Mouse (Mus musculus) MEL (cell line): ENCODE results near the gene Inpp4a.
A peak's percentile ranks its signal among the peaks of the same experiment; 100 is the strongest.

ENCODE experiments used
- CHD2 ChIP-seq: IDR thresholded peaks from 2 replicates; pipeline ENCODE4 v1.6.1; 2011; ENCODE audit warnings: low read length, improper control_type of control experiment
- CTCF ChIP-seq, 3 experiments: IDR thresholded peaks in 2 of 3; conservative IDR thresholded peaks in 1 of 3; 2 replicates each; pipeline ENCODE4 v1.5.1; 2011 to 2012; ENCODE audit warnings: low read length in 3 of 3, low read depth in 2 of 3, mild to moderate bottlenecking in 2 of 3, improper control_type of control experiment in 1 of 3, inconsistent platforms in 1 of 3, mixed read lengths in 1 of 3, moderate library complexity in 1 of 3; ENCODE audit not compliant: control insufficient read depth in 1 of 3, insufficient read depth in 1 of 3, poor library complexity in 1 of 3, severe bottlenecking in 1 of 3
- GATA1 ChIP-seq: IDR thresholded peaks from 2 replicates; pipeline ENCODE4 v1.6.1; 2011; ENCODE audit warnings: low read depth, low read length, improper control_type of control experiment
- MAZ ChIP-seq: IDR thresholded peaks from 2 replicates; pipeline ENCODE4 v1.6.1; 2012; ENCODE audit warnings: low read depth, mild to moderate bottlenecking, inconsistent platforms, low read length, improper control_type of control experiment
- POLR2A ChIP-seq, 2 experiments: IDR thresholded peaks; 2 replicates each; pipeline ENCODE4 v1.6.1; 2011 to 2012; ENCODE audit warnings: low read length in 2 of 2, mild to moderate bottlenecking in 2 of 2, control low read depth in 1 of 2, improper control_type of control experiment in 1 of 2, low read depth in 1 of 2, moderate library complexity in 1 of 2; ENCODE audit not compliant: control insufficient read depth in 1 of 2, insufficient read depth in 1 of 2, poor library complexity in 1 of 2
- POLR2AphosphoS2 ChIP-seq: IDR thresholded peaks from 2 replicates; pipeline ENCODE4 v1.6.1; 2011; ENCODE audit warnings: low read length, improper control_type of control experiment
- SMC3 ChIP-seq: IDR thresholded peaks from 2 replicates; pipeline ENCODE4 v1.6.1; 2011; ENCODE audit warnings: low read depth, low read length, improper control_type of control experiment

DNA sequence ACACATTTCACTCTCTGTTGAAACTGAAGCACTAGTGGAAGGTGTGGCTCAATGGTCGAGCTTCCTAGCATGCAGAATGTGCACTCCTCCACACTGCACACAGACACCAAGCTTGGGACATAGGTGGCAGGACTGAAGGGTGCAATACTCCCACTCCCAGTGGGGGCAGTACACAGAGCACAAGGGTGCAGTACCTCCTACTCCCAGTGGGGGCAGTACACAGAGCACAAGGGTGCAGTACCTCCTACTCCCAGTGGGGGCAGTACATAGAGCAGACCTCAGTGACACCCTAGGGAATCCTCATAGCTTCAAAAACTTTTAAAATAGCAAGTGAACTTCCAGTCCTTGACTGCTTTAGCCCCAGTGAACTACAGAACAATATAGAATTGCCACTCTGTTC lies 119.8 kb downstream of the Inpp4a start:
- TF ChIP-seq MAZ (no peak), POLR2A (IDR thresholded peaks at IDR 0.05; ENCODE audit: control insufficient read depth in 1 of 2, insufficient read depth in 1 of 2, low read depth in 1 of 2, low read length in 2 of 2, poor library complexity in 1 of 2) (no peak), CTCF (IDR thresholded peaks at IDR 0.05 in 2 of 3, conservative IDR thresholded peaks at IDR 0.05 in 1 of 3; ENCODE audit: control insufficient read depth in 1 of 3, insufficient read depth in 1 of 3, low read depth in 2 of 3, low read length in 3 of 3, poor library complexity in 1 of 3, severe bottlenecking in 1 of 3) (peak; percentile 59 to 95 (median 95)), CHD2 (no peak), SMC3 (peak; percentile 24; the same call in 1 of the 2 replicates), GATA1 (no peak), POLR2AphosphoS2 (no peak; the same call in 1 of the 2 replicates)
